8 mouse cellular contexts compared by ENCODE assay signal in the genomic region with DNA sequence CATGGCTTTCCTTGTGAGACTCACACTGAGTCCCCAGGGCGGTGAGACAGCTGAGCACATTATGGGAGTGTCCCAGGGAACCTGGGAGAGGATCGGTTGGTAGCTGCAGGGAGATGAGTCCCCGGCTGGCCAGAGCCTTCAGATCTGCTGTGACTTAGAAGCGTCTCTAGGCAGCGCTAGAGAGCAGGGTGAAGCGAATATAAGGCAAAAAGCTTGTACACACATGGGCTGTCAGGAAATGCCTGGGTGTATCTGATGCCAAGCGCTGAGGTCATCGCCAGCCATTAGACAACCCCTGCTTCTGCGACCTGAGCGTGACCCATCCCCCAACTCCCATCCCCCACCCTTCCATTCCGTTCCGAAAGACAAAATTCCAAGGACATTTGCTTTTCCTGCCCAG.
DNase-seq lines count a peak whose midpoint lies in the region; ATAC-seq lines count a peak whose summit lies in the region.

No protein-coding gene starts in this region.

- ATAC-seq in intestine, embryonic 15.5 days: peak; percentile 48
- ATAC-seq in limb, embryonic 12.5 days (ENCODE audit: insufficient number of reproducible peaks, insufficient read depth, low FRiP score, low TSS enrichment, low read depth): no peak
- 0 out of 2 replicates have a peak, but pooled peaks have one; percentile 9 for ATAC-seq in midbrain, embryonic 14.5 days (ENCODE audit: low FRiP score, low TSS enrichment)
- 0 out of 2 replicates have a peak, but pooled peaks have one; percentile 62 for ATAC-seq in stomach, embryonic 16.5 days (ENCODE audit: insufficient read depth, low FRiP score)

- no peaks in the 10 kb centered on the region for H3K27me3 ChIP-seq in intestine, embryonic 15.5 days (replicated peaks)
- H3K27me3 ChIP-seq in limb, embryonic 12.5 days: no peaks in the 10 kb centered on the region
- H3K27me3 ChIP-seq in midbrain, embryonic 14.5 days (ENCODE audit: control insufficient read depth, insufficient read depth, low read length): no peaks in the 10 kb centered on the region
- H3K27me3 ChIP-seq in stomach, embryonic 16.5 days (ENCODE audit: control insufficient read depth, insufficient read depth, low read length): no peaks in the 10 kb centered on the region

- peak; percentile 42 to 47 for DNase-seq in urinary bladder, adult 18-20 months (ENCODE audit: low spot score in 2 of 2)
- no peak for DNase-seq in urinary bladder, postnatal 10 days (ENCODE audit: low spot score)
- peak; percentile 86 to 89 for DNase-seq in cerebellum, postnatal 14 days
- peak; percentile 30 to 60 for DNase-seq in gastrocnemius, postnatal 4 days (ENCODE audit: low spot score in 2 of 2)
- peak; percentile 74 for DNase-seq in midbrain, embryonic 14.5 days

- 13% methylated on average over 12 of the region's 12 CpGs for WGBS in intestine, embryonic 15.5 days
- 19% methylated on average over 12 of the region's 12 CpGs for WGBS in limb, embryonic 12.5 days
- 19% methylated on average over 12 of the region's 12 CpGs for WGBS in midbrain, embryonic 14.5 days
- WGBS in stomach, embryonic 16.5 days: 12% methylated on average over 12 of the region's 12 CpGs

- H3K27ac ChIP-seq in intestine, embryonic 15.5 days: no peak overlapping the region
- H3K27ac ChIP-seq in limb, embryonic 12.5 days: no peak overlapping the region
- no peak overlapping the region for H3K27ac ChIP-seq in midbrain, embryonic 14.5 days (replicated peaks; ENCODE audit: low read depth, low read length)
- no peak overlapping the region for H3K27ac ChIP-seq in stomach, embryonic 16.5 days (ENCODE audit: low read length)

- H3K4me1 ChIP-seq in intestine, embryonic 15.5 days (replicated peaks): peaks cover 24% of the 10 kb centered on the region
- peaks cover 21% of the 10 kb centered on the region for H3K4me1 ChIP-seq in limb, embryonic 12.5 days (replicated peaks)
- H3K4me1 ChIP-seq in midbrain, embryonic 14.5 days (ENCODE audit: control insufficient read depth, insufficient read depth, low read length): peaks cover 12% of the 10 kb centered on the region; the same call in 1 of the 2 replicates
- H3K4me1 ChIP-seq in stomach, embryonic 16.5 days (ENCODE audit: control insufficient read depth, insufficient read depth, low read length): peaks cover 7% of the 10 kb centered on the region; the same call in 1 of the 2 replicates

- no peak overlapping the region for H3K4me3 ChIP-seq in intestine, embryonic 15.5 days (replicated peaks)
- no peak overlapping the region for H3K4me3 ChIP-seq in limb, embryonic 12.5 days (replicated peaks)
- H3K4me3 ChIP-seq in midbrain, embryonic 14.5 days (replicated peaks; ENCODE audit: low read depth, low read length): no peak overlapping the region
- no peak overlapping the region for H3K4me3 ChIP-seq in stomach, embryonic 16.5 days (replicated peaks; ENCODE audit: low read length)

- H3K9ac ChIP-seq in intestine, embryonic 15.5 days: no peak overlapping the region
- no peak overlapping the region for H3K9ac ChIP-seq in limb, embryonic 12.5 days (replicated peaks)
- no peak overlapping the region for H3K9ac ChIP-seq in midbrain, embryonic 14.5 days (replicated peaks; ENCODE audit: low read length)
- H3K9ac ChIP-seq in stomach, embryonic 16.5 days (ENCODE audit: low read length): no peak overlapping the region

- H3K36me3 ChIP-seq in intestine, embryonic 15.5 days: no peaks in the 10 kb centered on the region
- no peaks in the 10 kb centered on the region for H3K36me3 ChIP-seq in limb, embryonic 12.5 days
- H3K36me3 ChIP-seq in midbrain, embryonic 14.5 days (ENCODE audit: control insufficient read depth, insufficient read depth, low read length): no peaks in the 10 kb centered on the region
- H3K36me3 ChIP-seq in stomach, embryonic 16.5 days (ENCODE audit: control insufficient read depth, insufficient read depth, low read length): no peaks in the 10 kb centered on the region

- peak overlapping the region; percentile 39; the same call in 1 of the 2 replicates for H3K4me2 ChIP-seq in intestine, embryonic 15.5 days (replicated peaks)
- peak overlapping the region; percentile 23; the same call in 1 of the 2 replicates for H3K4me2 ChIP-seq in limb, embryonic 12.5 days
- no peak overlapping the region for H3K4me2 ChIP-seq in midbrain, embryonic 14.5 days (ENCODE audit: low read length)
- H3K4me2 ChIP-seq in stomach, embryonic 16.5 days (ENCODE audit: low read depth, low read length): no peak overlapping the region

- no peaks in the 10 kb centered on the region for H3K9me3 ChIP-seq in intestine, embryonic 15.5 days
- no peaks in the 10 kb centered on the region for H3K9me3 ChIP-seq in limb, embryonic 12.5 days
- H3K9me3 ChIP-seq in midbrain, embryonic 14.5 days (ENCODE audit: control insufficient read depth, low read length): no peaks in the 10 kb centered on the region
- H3K9me3 ChIP-seq in stomach, embryonic 16.5 days (replicated peaks; ENCODE audit: control insufficient read depth, low read length): no peaks in the 10 kb centered on the region

Comparison
In these comparisons a context has a peak if more than half of its experiments do, and no peak if none do; other contexts are left out.
1. H3K4me2 ChIP-seq: peak in intestine, embryonic 15.5 days (single experiment) and limb, embryonic 12.5 days (single experiment); none in midbrain, embryonic 14.5 days (single experiment) and stomach, embryonic 16.5 days (single experiment).